Mouse (Mus musculus) liver, embryonic 14.5 days (tissue): Measurements from ENCODE around the gene Nucb1.

Source experiments
- CTCF ChIP-seq: IDR thresholded peaks from 2 replicates; pipeline ENCODE4 v1.5.1; 2016; ENCODE audit warnings: antibody characterized with exemption, low read depth, control low read depth
- EP300 ChIP-seq: IDR thresholded peaks from 2 replicates; pipeline ENCODE4 v1.6.1; 2016; ENCODE audit warnings: antibody characterized with exemption, low read depth

GRCm38 (mm10) chr7:45522194-45522752, 12.1 kb upstream of the Nucb1 start:
- no peak for TF ChIP-seq CTCF
- no peak for TF ChIP-seq EP300
